Mouse (Mus musculus): ENCODE data around the gene Fastk. TPM values are rescaled to one million over a fixed set of nuclear protein-coding genes. Genes with fewer than 3 reads are reported as not detected.

Gene Fastk
- polyA plus RNA-seq, 1 experiment from 2014 or later = 85.3 TPM

- peak; percentile 77 for ATAC-seq
- Histone ChIP-seq H3K9ac (peak overlapping the region; percentile 41; the same call in 1 of the 2 replicates), H3K36me3 (ENCODE audit: poor library complexity, severe bottlenecking) (peaks cover 33% of the 10 kb centered on the region), H3K4me3 (no peak overlapping the region), H3K4me2 (peak overlapping the region; percentile 38), H3K27ac (no peak overlapping the region), H3K27me3 (0 out of 2 replicates have a peak, but pooled peaks cover 10% of the 10 kb centered on the region), H3K9me3 (replicated peaks) (no peaks in the 10 kb centered on the region), H3K4me1 (peaks cover 11% of the 10 kb centered on the region)
- 3% methylated on average over 21 of the region's 21 CpGs for WGBS
Measured at GRCm38 (mm10) chr5:24416222-24416736, 28.8 kb downstream of the Fastk start.

GRCm38 (mm10) chr5:24413938-24414337 is 31.1 kb downstream of the Fastk start:
- ATAC-seq = no peak
- H3K36me3 ChIP-seq (ENCODE audit: poor library complexity, severe bottlenecking) = peaks cover 15% of the 10 kb centered on the region
- no peak overlapping the region for H3K4me3 ChIP-seq
- H3K4me1 ChIP-seq = peaks cover 11% of the 10 kb centered on the region
- 0 out of 2 replicates have a peak, but pooled peaks cover 10% of the 10 kb centered on the region for H3K27me3 ChIP-seq
- WGBS = 86% methylated on average over 13 of the region's 13 CpGs
- H3K9ac ChIP-seq = no peak overlapping the region
- no peak overlapping the region for H3K4me2 ChIP-seq
- H3K27ac ChIP-seq = no peak overlapping the region
- no peaks in the 10 kb centered on the region for H3K9me3 ChIP-seq (replicated peaks)

GRCm38 (mm10) chr5:24413042-24413693 is 31.9 kb downstream of the Fastk start, which contains the start of gene Asic3:
Asic3 (plus strand) TSS chr5:24413392.
- Histone ChIP-seq H3K4me3 (no peak within 1 kb of the TSS), H3K27me3 (0 out of 2 replicates have a peak, but pooled peaks cover 10% of the 10 kb centered on the region), H3K4me1 (peaks cover 11% of the 10 kb centered on the region), H3K4me2 (no peak within 1 kb of the TSS), H3K36me3 (ENCODE audit: poor library complexity, severe bottlenecking) (0 out of 2 replicates have a peak, but pooled peaks cover 8% of the 10 kb centered on the region), H3K27ac (no peak within 1 kb of the TSS), H3K9me3 (replicated peaks) (no peaks in the 10 kb centered on the region), H3K9ac (no peak within 1 kb of the TSS; the same call in 1 of the 2 replicates)
- no peak for ATAC-seq
- WGBS = 55% methylated on average over 11 of the region's 11 CpGs

- ATAC-seq = no peak
- Histone ChIP-seq H3K27ac (no peak overlapping the region), H3K27me3 (0 out of 2 replicates have a peak, but pooled peaks cover 10% of the 10 kb centered on the region), H3K36me3 (ENCODE audit: poor library complexity, severe bottlenecking) (peaks cover 16% of the 10 kb centered on the region), H3K4me3 (no peak overlapping the region), H3K9me3 (replicated peaks) (no peaks in the 10 kb centered on the region), H3K9ac (no peak overlapping the region), H3K4me1 (peaks cover 11% of the 10 kb centered on the region), H3K4me2 (no peak overlapping the region)
- WGBS = 92% methylated on average over 2 of the region's 2 CpGs
Measured at GRCm38 (mm10) chr5:24412063-24412462, 33.0 kb downstream of the Fastk start.

- Histone ChIP-seq H3K9ac (no peak overlapping the region), H3K27ac (no peak overlapping the region; the same call in 1 of the 2 replicates), H3K4me2 (no peak overlapping the region), H3K9me3 (replicated peaks) (no peaks in the 10 kb centered on the region), H3K4me3 (no peak overlapping the region), H3K4me1 (no peaks in the 10 kb centered on the region), H3K36me3 (ENCODE audit: poor library complexity, severe bottlenecking) (peaks cover 35% of the 10 kb centered on the region), H3K27me3 (0 out of 2 replicates have a peak, but pooled peaks cover 3% of the 10 kb centered on the region)
- no peak for ATAC-seq
- 66% methylated on average over 2 of the region's 2 CpGs for WGBS
Measured at GRCm38 (mm10) chr5:24409466-24409865, 35.6 kb downstream of the Fastk start.

DNA sequence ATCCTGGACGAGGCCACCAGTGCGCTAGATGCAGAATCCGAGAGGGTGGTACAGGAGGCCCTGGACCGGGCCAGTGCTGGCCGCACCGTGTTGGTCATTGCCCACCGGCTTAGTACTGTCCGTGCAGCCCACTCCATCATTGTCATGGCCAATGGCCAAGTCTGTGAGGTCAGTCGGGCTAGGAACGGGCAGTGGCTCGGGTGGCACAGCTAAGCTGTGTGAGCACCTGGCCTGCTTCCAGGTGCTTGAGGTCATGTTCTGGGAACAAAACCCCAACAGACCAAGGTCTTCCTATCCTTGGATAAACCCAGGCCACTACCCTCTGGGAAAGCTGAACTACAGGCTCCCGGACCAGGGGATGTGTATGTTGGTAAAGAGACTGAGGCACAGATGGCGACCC is 36.4 kb downstream of the Fastk start:
- Histone ChIP-seq H3K36me3 (ENCODE audit: poor library complexity, severe bottlenecking) (peaks cover 36% of the 10 kb centered on the region), H3K9ac (no peak overlapping the region), H3K27me3 (0 out of 2 replicates have a peak, but pooled peaks cover under 1% of the 10 kb centered on the region), H3K9me3 (replicated peaks) (no peaks in the 10 kb centered on the region), H3K4me3 (no peak overlapping the region), H3K4me1 (no peaks in the 10 kb centered on the region), H3K4me2 (no peak overlapping the region), H3K27ac (no peak overlapping the region)
- no peak for ATAC-seq
- 88% methylated on average over 13 of the region's 13 CpGs for WGBS

DNA sequence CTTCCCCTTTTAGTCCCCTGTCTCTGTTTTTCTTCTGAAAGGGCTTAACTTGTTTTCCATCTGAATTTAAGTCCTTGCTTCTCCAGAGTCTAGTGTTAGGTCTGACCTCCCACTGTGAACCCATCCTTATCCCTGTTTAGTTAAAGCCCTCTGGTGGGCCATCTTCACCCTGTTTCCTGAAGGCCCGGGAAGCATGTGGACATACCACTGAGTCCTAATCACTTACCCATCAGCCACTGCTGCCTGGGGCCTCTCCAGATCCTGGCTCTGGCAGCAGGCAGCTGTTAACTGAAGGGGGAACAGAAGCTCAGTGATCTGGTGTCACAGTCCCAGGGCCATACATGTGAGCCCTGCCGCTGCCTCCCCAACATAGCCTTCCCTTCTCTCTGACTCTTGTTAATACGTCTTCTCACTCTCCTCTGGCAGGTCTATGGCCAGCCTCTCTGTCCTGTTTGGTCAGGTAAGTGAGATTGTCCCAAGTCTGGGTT is 39.7 kb downstream of the Fastk start:
- Histone ChIP-seq H3K27me3 (no peaks in the 10 kb centered on the region), H3K27ac (no peak overlapping the region), H3K4me3 (no peak overlapping the region), H3K4me1 (no peaks in the 10 kb centered on the region), H3K36me3 (ENCODE audit: poor library complexity, severe bottlenecking) (peaks cover 65% of the 10 kb centered on the region), H3K9me3 (replicated peaks) (no peaks in the 10 kb centered on the region), H3K4me2 (no peak overlapping the region), H3K9ac (no peak overlapping the region)
- 70% methylated on average over 3 of the region's 3 CpGs for WGBS
- ATAC-seq = no peak

GRCm38 (mm10) chr5:24404594-24405360 is 40.3 kb downstream of the Fastk start:
- no peak for ATAC-seq
- H3K27ac ChIP-seq = no peak overlapping the region

GRCm38 (mm10) chr5:24401969-24402368 is 43.1 kb downstream of the Fastk start:
- no peaks in the 10 kb centered on the region for H3K4me1 ChIP-seq
- WGBS = 73% methylated on average over 9 of the region's 9 CpGs
- H3K4me3 ChIP-seq = no peak overlapping the region
- H3K36me3 ChIP-seq (ENCODE audit: poor library complexity, severe bottlenecking) = peaks cover 50% of the 10 kb centered on the region
- no peaks in the 10 kb centered on the region for H3K27me3 ChIP-seq
- H3K4me2 ChIP-seq = no peak overlapping the region
- no peaks in the 10 kb centered on the region for H3K9me3 ChIP-seq (replicated peaks)
- peak; percentile 31; the same call in 1 of the 2 replicates for ATAC-seq
- no peak overlapping the region for H3K9ac ChIP-seq
- H3K27ac ChIP-seq = no peak overlapping the region

More at GRCm38 (mm10) chr5:24404594-24405360, 40.3 kb downstream of the Fastk start:
- Histone ChIP-seq H3K4me2 (no peak overlapping the region), H3K9me3 (replicated peaks) (no peaks in the 10 kb centered on the region), H3K9ac (no peak overlapping the region), H3K4me3 (no peak overlapping the region), H3K4me1 (no peaks in the 10 kb centered on the region), H3K36me3 (ENCODE audit: poor library complexity, severe bottlenecking) (peaks cover 66% of the 10 kb centered on the region), H3K27me3 (no peaks in the 10 kb centered on the region)
- 81% methylated on average over 6 of the region's 6 CpGs for WGBS

GRCm38 (mm10) chr5:24400911-24401605 is 44.0 kb downstream of the Fastk start:
- Histone ChIP-seq H3K27me3 (no peaks in the 10 kb centered on the region), H3K4me3 (no peak overlapping the region), H3K9me3 (replicated peaks) (no peaks in the 10 kb centered on the region), H3K36me3 (ENCODE audit: poor library complexity, severe bottlenecking) (peaks cover 40% of the 10 kb centered on the region), H3K4me1 (no peaks in the 10 kb centered on the region), H3K4me2 (no peak overlapping the region), H3K27ac (no peak overlapping the region), H3K9ac (no peak overlapping the region)
- ATAC-seq = no peak
- WGBS = 93% methylated on average over 5 of the region's 5 CpGs

GRCm38 (mm10) chr5:24400362-24400761 is 44.7 kb downstream of the Fastk start:
- 93% methylated on average over 11 of the region's 11 CpGs for WGBS
- no peak overlapping the region for H3K4me2 ChIP-seq
- H3K36me3 ChIP-seq (ENCODE audit: poor library complexity, severe bottlenecking) = peaks cover 34% of the 10 kb centered on the region
- no peak for ATAC-seq
- H3K4me3 ChIP-seq = no peak overlapping the region
- H3K9me3 ChIP-seq (replicated peaks) = no peaks in the 10 kb centered on the region
- H3K9ac ChIP-seq = no peak overlapping the region
- no peaks in the 10 kb centered on the region for H3K4me1 ChIP-seq
- no peak overlapping the region for H3K27ac ChIP-seq
- H3K27me3 ChIP-seq = no peaks in the 10 kb centered on the region
